ENCODE assay signal across 8 mouse cellular contexts in the genomic region with DNA sequence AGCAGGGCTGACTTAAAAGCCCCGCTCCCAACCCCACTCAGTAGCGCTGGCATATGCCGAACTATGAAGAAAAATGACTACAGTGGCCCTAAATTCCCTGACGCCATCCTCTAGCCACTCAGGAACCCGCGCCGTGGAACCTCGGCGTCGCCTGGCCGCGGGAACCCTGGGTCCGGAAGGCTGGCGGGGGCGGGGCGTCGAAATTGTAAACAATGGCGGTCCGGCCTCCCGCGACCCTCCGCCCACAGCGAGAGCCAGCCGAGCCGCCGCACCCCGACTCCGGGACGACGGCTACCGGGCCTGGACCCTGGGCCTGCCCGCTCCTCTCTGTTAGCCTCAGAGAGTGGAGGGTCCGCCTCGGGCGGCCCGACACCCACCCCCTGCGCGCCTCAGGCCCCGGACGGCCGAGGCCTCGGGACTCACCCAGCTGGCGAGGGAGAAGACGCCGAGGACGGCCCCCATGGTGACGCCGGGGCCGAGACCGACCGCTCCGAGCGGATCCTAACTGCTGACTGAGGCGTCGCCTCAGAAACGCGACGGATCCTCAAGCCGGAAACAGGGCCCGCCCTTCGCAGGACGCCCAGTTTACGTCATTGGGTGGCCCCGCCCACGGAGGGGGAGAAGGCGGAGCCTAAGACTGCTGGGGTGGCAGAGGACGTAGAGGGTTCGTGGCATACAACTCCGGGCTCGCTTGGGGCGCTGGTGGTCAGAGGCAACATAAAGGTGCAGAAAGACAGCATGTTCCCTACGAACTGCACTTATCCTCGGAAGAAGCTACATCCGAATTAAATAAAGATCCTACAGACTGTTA. TPM values are rescaled to one million over a fixed set of nuclear protein-coding genes. Genes with fewer than 3 reads are reported as not detected.
DNase-seq lines count a peak whose midpoint lies in the region; ATAC-seq and TF ChIP-seq lines count a peak whose summit lies in the region.

A gene (minus strand): TSS at position 557 of the 811 bp plus-strand sequence.

- H3K4me3 ChIP-seq in G1E (ENCODE audit: low read depth, low read length), result peak within 1 kb of the TSS; percentile 76
- peak within 1 kb of the TSS; percentile 98 for H3K4me3 ChIP-seq in forebrain, postnatal 0 days (ENCODE audit: low read depth, low read length)
- peak within 1 kb of the TSS; percentile 79 for H3K4me3 ChIP-seq in lung, embryonic 15.5 days

- WGBS in forebrain, postnatal 0 days, result under 1% methylated on average over 72 of the region's 74 CpGs
- under 1% methylated on average over 74 of the region's 74 CpGs for WGBS in lung, embryonic 15.5 days

- H3K4me1 ChIP-seq in G1E (ENCODE audit: insufficient read depth, low read depth, low read length), result peaks cover 16% of the 10 kb centered on the region
- peaks cover 11% of the 10 kb centered on the region; the same call in 1 of the 2 replicates for H3K4me1 ChIP-seq in forebrain, postnatal 0 days (ENCODE audit: insufficient read depth)
- H3K4me1 ChIP-seq in lung, embryonic 15.5 days, result peaks cover 39% of the 10 kb centered on the region

- H3K27ac ChIP-seq in forebrain, postnatal 0 days (ENCODE audit: low read depth, low read length), result peak within 1 kb of the TSS; percentile 95
- H3K27ac ChIP-seq in lung, embryonic 15.5 days, result peak within 1 kb of the TSS; percentile 100

- no peaks in the 10 kb centered on the region for H3K9me3 ChIP-seq in G1E (replicated peaks)
- no peaks in the 10 kb centered on the region for H3K9me3 ChIP-seq in forebrain, postnatal 0 days (ENCODE audit: low read length)
- H3K9me3 ChIP-seq in lung, embryonic 15.5 days, result no peaks in the 10 kb centered on the region

- DNase-seq in G1E (ENCODE audit: low spot score), result peak; percentile 87
- DNase-seq in cerebellum, adult 18-20 months, result peak; percentile 99
- DNase-seq in forebrain, postnatal 0 days, result peak; percentile 98
- peak; percentile 100 for DNase-seq in heart, postnatal 4 days
- peak; percentile 95 to 97 for DNase-seq in layer of hippocampus, adult 8-10 months (ENCODE audit: low spot score in 2 of 2)
- peak; percentile 98 for DNase-seq in ovary, adult 18-20 months (ENCODE audit: low spot score)
- peak; percentile 99 for DNase-seq in thymus, postnatal 0 days (ENCODE audit: low spot score)

- H3K27me3 ChIP-seq in G1E (ENCODE audit: insufficient read depth, low read length), result no peaks in the 10 kb centered on the region
- H3K27me3 ChIP-seq in forebrain, postnatal 0 days (ENCODE audit: insufficient read depth, low read length), result no peaks in the 10 kb centered on the region
- no peaks in the 10 kb centered on the region for H3K27me3 ChIP-seq in lung, embryonic 15.5 days

- TF ChIP-seq CTCF in G1E (IDR thresholded peaks at IDR 0.05; ENCODE audit: low read depth, low read length), result no peak
- peak; percentile 66 for TF ChIP-seq CTCF in forebrain, postnatal 0 days (IDR thresholded peaks at IDR 0.05; ENCODE audit: low read depth)

- peaks cover 12% of the 10 kb centered on the region for H3K36me3 ChIP-seq in G1E (replicated peaks)
- H3K36me3 ChIP-seq in forebrain, postnatal 0 days (ENCODE audit: insufficient read depth), result no peaks in the 10 kb centered on the region
- H3K36me3 ChIP-seq in lung, embryonic 15.5 days, result 0 out of 2 replicates have a peak, but pooled peaks cover 3% of the 10 kb centered on the region

- H3K9ac ChIP-seq in forebrain, postnatal 0 days, result peak within 1 kb of the TSS; percentile 95
- peak within 1 kb of the TSS; percentile 92 for H3K9ac ChIP-seq in lung, embryonic 15.5 days

- H3K4me2 ChIP-seq in forebrain, postnatal 0 days (ENCODE audit: low read depth), result peak within 1 kb of the TSS; percentile 50
- peak within 1 kb of the TSS; percentile 55 for H3K4me2 ChIP-seq in lung, embryonic 15.5 days

- peak; percentile 98 for ATAC-seq in G1E (ENCODE audit: extremely low read depth, insufficient number of reproducible peaks, low FRiP score, poor library complexity, severe bottlenecking)
- peak; percentile 98 for ATAC-seq in forebrain, postnatal 0 days
- peak; percentile 95 for ATAC-seq in lung, embryonic 15.5 days (ENCODE audit: borderline replicate concordance, extremely low read depth, low FRiP score, low TSS enrichment)

RNA-seq across cellular contexts. Expression of the gene that starts here (rescaled TPM):
- total RNA-seq in G1E (2014; fragmentation: Nextera tagmentation) (71.8 and 156 TPM in 2 replicates), G1E (2017) (51.6 and 55.0 TPM in 2 replicates)
- 5.8 and 7.2 TPM in 2 replicates for polyA plus RNA-seq in G1E (2012)
- total RNA-seq in forebrain, postnatal 0 days (2014; rRNA removed), result 81.9 and 98.2 TPM in 2 replicates
- polyA plus RNA-seq in forebrain, postnatal 0 days (2015; fragmentation: Nextera tagmentation; extraction: Ambion mirVana), result 26.4 and 31.7 TPM in 2 replicates
- total RNA-seq in heart, postnatal 4 days (2021), result 100 to 1,000 TPM; 239 to 253 TPM
- total RNA-seq in layer of hippocampus, adult 8-10 months (2022), result 100 to 1,000 TPM; 201 to 242 (median 213) TPM
- 55.8 and 59.1 TPM in 2 replicates for polyA plus RNA-seq in lung, embryonic 15.5 days (2015; fragmentation: Nextera tagmentation; extraction: Ambion mirVana)
- polyA plus RNA-seq in thymus, postnatal 0 days (2015; fragmentation: Nextera tagmentation; extraction: Ambion mirVana), result 74.1 and 74.4 TPM in 2 replicates

Comparison
In these comparisons a context has a peak if more than half of its experiments do, and no peak if none do; other contexts are left out.
1. Peak in every context shown above with its lines: DNase-seq, ATAC-seq, H3K4me3 ChIP-seq and H3K27ac ChIP-seq.